Mouse (Mus musculus) lung, postnatal 0 days (tissue): ENCODE results near the gene Fbxw7. TPM values are rescaled to one million over a fixed set of nuclear protein-coding genes. Genes with fewer than 3 reads are reported as not detected.

Source experiments
- ATAC-seq: fragments of 200-750 bp; cut with Nextera tagmentation; 2 replicates; pipeline ENCODE4 v1.8.0; 2017; ENCODE audit warnings: moderate library complexity
- DNase-seq: peaks from one replicate; pipeline ENCODE4 v3.0.0-alpha.2; 2016; ENCODE audit warnings: low spot score
- H3K27ac ChIP-seq: fragments of 300-500 bp; sonication (generic); 2 replicates; pipeline ENCODE4 v1.5.1; 2014; ENCODE audit warnings: antibody characterized with exemption, mild to moderate bottlenecking, low read length, mixed read lengths
- H3K27me3 ChIP-seq: fragments of 300-500 bp; sonication (generic); replicated peaks from 2 replicates; pipeline ENCODE4 v1.6.1; 2014; ENCODE audit warnings: low read length, mixed read lengths; ENCODE audit not compliant: insufficient read depth
- H3K36me3 ChIP-seq: fragments of 300-500 bp; sonication (generic); 2 replicates; pipeline ENCODE4 v1.6.1; 2014; ENCODE audit warnings: low read length, mixed read lengths; ENCODE audit not compliant: insufficient read depth
- H3K4me1 ChIP-seq: fragments of 300-500 bp; sonication (generic); 2 replicates; pipeline ENCODE4 v1.6.1; 2014; ENCODE audit warnings: antibody characterized with exemption, low read depth, low read length, mixed read lengths; ENCODE audit not compliant: insufficient read depth
- H3K4me2 ChIP-seq: fragments of 300-500 bp; sonication (generic); replicated peaks from 2 replicates; pipeline ENCODE4 v1.6.1; 2014; ENCODE audit warnings: low read depth, mild to moderate bottlenecking, low read length, moderate library complexity, mixed read lengths
- H3K4me3 ChIP-seq: fragments of 300-500 bp; sonication (generic); 2 replicates; pipeline ENCODE4 v1.5.1; 2014; ENCODE audit warnings: low read depth, low read length
- H3K9ac ChIP-seq: fragments of 300-500 bp; sonication (generic); replicated peaks from 2 replicates; pipeline ENCODE4 v1.6.1; 2014; ENCODE audit warnings: low read depth, mild to moderate bottlenecking
- H3K9me3 ChIP-seq: fragments of 300-500 bp; sonication (generic); 2 replicates; pipeline ENCODE4 v1.6.1; 2016; ENCODE audit warnings: low read length, mixed read lengths
- CTCF ChIP-seq: IDR thresholded peaks from 2 replicates; pipeline ENCODE4 v1.5.1; 2016; ENCODE audit warnings: antibody characterized with exemption, mild to moderate bottlenecking
- EP300 ChIP-seq: IDR thresholded peaks from 2 replicates; pipeline ENCODE4 v1.6.1; 2016; ENCODE audit warnings: antibody characterized with exemption, mild to moderate bottlenecking, control low read depth
- WGBS: fragments of 180-500 bp; shearing (Covaris S2); extraction: QIAGEN DNeasy Blood & Tissue Kit; methylation state at CpG from one replicate; pipeline ENCODE4 v1.1.7; 2014; 5-methylcytosine and 5-hydroxymethylcytosine counted together
- polyA plus RNA-seq: library from polyadenylated mRNA; unstranded; fragments of >200 nt; fragmentation: Nextera tagmentation; extraction: Ambion mirVana; gene quantifications from 2 replicates; pipeline ENCODE4 v1.2.1, GENCODE M21; 2015

Gene Fbxw7
- polyA plus RNA-seq, 1 experiment from 2014 or later, result 8.2 TPM

DNA sequence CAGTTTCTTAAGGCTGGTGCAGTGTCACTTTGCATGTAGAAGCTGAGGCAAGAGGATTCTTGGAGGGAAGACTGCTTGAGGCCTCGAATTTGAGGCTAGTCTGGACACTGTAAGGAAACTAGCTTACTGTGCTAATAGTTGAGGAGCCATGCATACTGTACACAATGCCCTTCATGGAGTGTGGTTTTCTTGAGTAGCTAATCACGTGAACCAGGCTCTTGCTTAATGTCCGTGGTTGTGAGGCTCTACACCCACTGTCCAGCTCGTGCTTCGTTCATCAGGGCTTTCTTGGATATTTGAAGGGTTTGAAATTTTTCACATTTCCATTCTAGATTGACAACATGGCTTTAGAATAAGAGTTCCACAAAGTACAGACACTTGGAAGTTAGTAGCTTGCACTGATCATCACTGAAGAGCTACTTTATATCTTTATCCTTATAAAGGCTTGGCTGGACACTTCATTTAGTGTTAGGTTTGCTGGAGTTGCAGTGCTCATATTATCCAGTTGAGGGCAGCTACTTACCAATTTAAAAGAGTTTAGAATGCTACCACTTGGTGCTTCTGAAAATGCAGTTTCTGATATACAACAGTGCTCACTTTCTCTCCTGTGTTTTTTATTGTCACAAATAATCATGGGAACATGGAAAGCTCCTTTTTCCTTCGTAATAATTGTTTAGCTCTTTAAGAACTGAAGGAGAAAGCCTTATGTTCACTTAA, 106.8 kb downstream of the Fbxw7 start:
- Histone ChIP-seq H3K27ac (no peak overlapping the region), H3K9ac (no peak overlapping the region), H3K36me3 (no peaks in the 10 kb centered on the region), H3K27me3 (no peaks in the 10 kb centered on the region), H3K4me3 (no peak overlapping the region), H3K9me3 (no peaks in the 10 kb centered on the region), H3K4me1 (0 out of 2 replicates have a peak, but pooled peaks cover 3% of the 10 kb centered on the region), H3K4me2 (no peak overlapping the region)
- 70% methylated on average over 6 of the region's 6 CpGs for WGBS
- ATAC-seq (0 out of 2 replicates have a peak, but pooled peaks have one; percentile 41), DNase-seq (peak; percentile 73)
- TF ChIP-seq EP300, result no peak
- peak; percentile 72 for TF ChIP-seq CTCF

DNA sequence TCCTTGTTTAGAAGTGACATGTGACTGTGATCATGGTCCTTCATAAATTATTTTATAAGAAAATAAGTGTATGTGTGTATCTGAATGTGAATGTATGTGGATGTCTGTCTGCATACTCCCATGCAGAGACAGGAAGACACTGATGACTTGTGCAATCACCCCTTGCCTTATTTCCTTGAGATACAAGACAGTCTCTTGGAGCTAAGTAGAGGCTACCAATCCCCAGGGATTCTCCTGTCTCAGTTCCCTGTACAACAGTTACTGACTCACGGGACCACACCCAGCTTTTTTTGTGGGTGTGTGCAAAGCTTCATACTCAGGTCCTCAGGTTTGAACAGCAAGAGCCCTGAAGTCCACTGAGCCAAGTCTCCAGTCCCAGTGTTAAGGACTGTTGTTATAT, 108.2 kb downstream of the Fbxw7 start:
- WGBS, result 42% methylated on average over 1 of the region's 1 CpGs
- H3K9me3 ChIP-seq, result no peaks in the 10 kb centered on the region
- H3K4me1 ChIP-seq, result 0 out of 2 replicates have a peak, but pooled peaks cover 3% of the 10 kb centered on the region
- H3K9ac ChIP-seq, result no peak overlapping the region
- H3K27ac ChIP-seq, result no peak overlapping the region
- ATAC-seq (no peak), DNase-seq (no peak)
- no peak overlapping the region for H3K4me2 ChIP-seq
- no peaks in the 10 kb centered on the region for H3K36me3 ChIP-seq
- H3K4me3 ChIP-seq, result no peak overlapping the region
- H3K27me3 ChIP-seq, result no peaks in the 10 kb centered on the region
- TF ChIP-seq CTCF, result no peak
- no peak for TF ChIP-seq EP300

DNA sequence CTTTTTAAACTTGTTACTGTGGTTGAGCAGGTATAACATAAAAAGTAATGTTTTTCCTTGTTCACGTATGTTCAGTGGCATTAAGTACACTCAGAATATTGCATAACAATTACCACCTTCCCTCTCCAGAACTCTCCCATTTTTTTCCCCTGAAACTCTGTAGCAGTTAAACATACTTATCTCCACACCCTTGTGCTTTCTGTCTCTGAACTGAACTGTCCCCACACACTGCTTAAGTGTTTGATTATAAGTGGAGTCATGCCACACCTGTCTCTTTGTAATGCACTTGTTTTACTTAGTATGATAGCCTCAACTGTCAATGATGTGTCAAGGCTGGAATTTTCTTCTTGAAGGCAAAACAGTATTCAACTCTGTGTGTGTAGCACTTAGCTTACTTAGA, 108.6 kb downstream of the Fbxw7 start:
- no peaks in the 10 kb centered on the region for H3K36me3 ChIP-seq
- no peak overlapping the region for H3K27ac ChIP-seq
- TF ChIP-seq EP300 (peak; percentile 51), CTCF (no peak)
- H3K9me3 ChIP-seq, result no peaks in the 10 kb centered on the region
- 0 out of 2 replicates have a peak, but pooled peaks cover 3% of the 10 kb centered on the region for H3K4me1 ChIP-seq
- no peak overlapping the region for H3K4me3 ChIP-seq
- no peaks in the 10 kb centered on the region for H3K27me3 ChIP-seq
- peak; percentile 78 for DNase-seq
- no peak overlapping the region for H3K9ac ChIP-seq
- H3K4me2 ChIP-seq, result no peak overlapping the region
- WGBS, result 50% methylated on average over 1 of the region's 1 CpGs
- peak; percentile 83 for ATAC-seq

DNA sequence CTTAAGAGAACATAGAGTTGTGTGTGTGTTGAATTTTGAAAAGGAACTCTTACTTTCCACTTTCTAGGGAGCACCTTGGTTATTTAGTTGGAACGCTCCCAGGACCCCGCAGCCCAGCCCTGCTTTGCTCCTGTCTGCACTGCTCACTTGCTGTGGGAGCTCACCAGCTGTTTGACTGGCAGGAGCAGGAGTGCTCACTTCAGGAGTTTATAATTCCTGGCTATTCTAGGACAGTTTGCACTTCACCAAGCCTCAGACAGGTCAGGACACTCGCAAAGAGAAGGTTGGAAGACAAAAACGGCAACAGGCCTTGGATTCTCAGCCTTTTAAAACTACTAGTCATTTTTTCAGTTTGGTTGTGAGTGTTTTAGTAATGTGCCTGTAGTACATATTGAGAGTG, 110.2 kb downstream of the Fbxw7 start:
- H3K9ac ChIP-seq, result no peak overlapping the region
- H3K4me1 ChIP-seq, result 0 out of 2 replicates have a peak, but pooled peaks cover 3% of the 10 kb centered on the region
- no peak overlapping the region for H3K4me2 ChIP-seq
- H3K36me3 ChIP-seq, result no peaks in the 10 kb centered on the region
- TF ChIP-seq CTCF (no peak), EP300 (no peak)
- H3K27me3 ChIP-seq, result no peaks in the 10 kb centered on the region
- 58% methylated on average over 4 of the region's 4 CpGs for WGBS
- no peaks in the 10 kb centered on the region for H3K9me3 ChIP-seq
- ATAC-seq, result peak; percentile 17; the same call in 1 of the 2 replicates
- H3K27ac ChIP-seq, result no peak overlapping the region
- H3K4me3 ChIP-seq, result no peak overlapping the region
- DNase-seq, result no peak

DNA sequence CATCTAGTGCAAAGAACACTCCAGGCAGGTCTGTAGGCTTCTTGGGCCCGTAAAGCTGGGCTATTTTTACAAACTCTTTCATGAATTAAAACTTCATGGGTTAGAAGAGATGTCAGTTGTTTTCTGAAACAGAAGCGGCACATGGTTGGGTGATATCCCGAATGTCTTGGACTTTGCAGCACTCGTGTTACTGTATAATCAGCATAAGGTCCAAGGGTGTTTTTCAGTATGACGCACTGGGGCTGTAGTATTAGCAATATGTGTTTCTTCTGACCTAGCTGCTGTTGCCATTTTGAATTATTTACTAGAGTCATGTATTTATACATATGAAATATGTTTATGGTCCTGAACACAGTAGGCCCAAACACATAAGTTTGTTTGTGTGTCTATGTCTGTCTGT, 111.1 kb downstream of the Fbxw7 start:
- no peak overlapping the region for H3K4me2 ChIP-seq
- TF ChIP-seq CTCF (no peak), EP300 (no peak)
- WGBS, result 94% methylated on average over 5 of the region's 5 CpGs
- ATAC-seq (no peak), DNase-seq (no peak)
- no peaks in the 10 kb centered on the region for H3K27me3 ChIP-seq
- H3K27ac ChIP-seq, result no peak overlapping the region
- no peak overlapping the region for H3K9ac ChIP-seq
- H3K36me3 ChIP-seq, result no peaks in the 10 kb centered on the region
- H3K4me1 ChIP-seq, result 0 out of 2 replicates have a peak, but pooled peaks cover 3% of the 10 kb centered on the region
- H3K9me3 ChIP-seq, result no peaks in the 10 kb centered on the region
- no peak overlapping the region for H3K4me3 ChIP-seq

DNA sequence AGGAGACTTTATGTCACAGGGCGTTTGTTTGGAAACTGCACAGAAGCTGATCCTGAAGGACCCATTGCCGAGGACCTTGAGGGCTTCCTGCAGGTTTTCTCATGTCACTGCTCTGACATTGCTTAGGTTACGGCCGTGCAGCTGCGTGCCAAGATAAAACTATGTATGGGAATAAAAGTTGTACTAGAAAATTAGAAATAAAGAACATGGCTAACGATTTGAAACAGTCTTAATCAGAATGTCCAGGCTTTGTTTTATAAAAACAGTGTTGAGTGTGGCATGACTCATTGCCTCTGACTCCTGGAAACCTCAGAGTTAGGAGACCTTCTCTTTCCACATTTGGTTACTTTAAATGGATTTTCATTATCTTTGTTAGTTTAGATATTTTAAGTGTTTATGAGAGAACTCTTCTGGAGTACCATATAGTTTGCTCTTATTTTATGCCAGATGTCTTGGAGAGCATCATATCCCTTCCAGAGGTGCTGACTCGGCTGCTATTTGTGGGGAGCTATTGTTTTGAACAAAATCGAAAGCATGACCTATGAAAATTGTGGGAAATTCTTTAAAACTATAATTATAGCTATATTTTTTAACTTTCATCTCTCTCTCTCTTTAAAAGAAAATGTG, 112.2 kb downstream of the Fbxw7 start:
- Histone ChIP-seq H3K4me2 (no peak overlapping the region), H3K27me3 (no peaks in the 10 kb centered on the region), H3K4me1 (0 out of 2 replicates have a peak, but pooled peaks cover 3% of the 10 kb centered on the region), H3K9ac (no peak overlapping the region), H3K36me3 (no peaks in the 10 kb centered on the region), H3K9me3 (no peaks in the 10 kb centered on the region), H3K27ac (no peak overlapping the region), H3K4me3 (no peak overlapping the region)
- TF ChIP-seq CTCF (no peak), EP300 (no peak)
- ATAC-seq (no peak), DNase-seq (no peak)
- WGBS, result 45% methylated on average over 8 of the region's 8 CpGs
